Mouse (Mus musculus): Measurements from ENCODE around the gene Gkap1.
A peak's percentile ranks its signal among the peaks of the same experiment; 100 is the strongest.

Gene Gkap1

DNA sequence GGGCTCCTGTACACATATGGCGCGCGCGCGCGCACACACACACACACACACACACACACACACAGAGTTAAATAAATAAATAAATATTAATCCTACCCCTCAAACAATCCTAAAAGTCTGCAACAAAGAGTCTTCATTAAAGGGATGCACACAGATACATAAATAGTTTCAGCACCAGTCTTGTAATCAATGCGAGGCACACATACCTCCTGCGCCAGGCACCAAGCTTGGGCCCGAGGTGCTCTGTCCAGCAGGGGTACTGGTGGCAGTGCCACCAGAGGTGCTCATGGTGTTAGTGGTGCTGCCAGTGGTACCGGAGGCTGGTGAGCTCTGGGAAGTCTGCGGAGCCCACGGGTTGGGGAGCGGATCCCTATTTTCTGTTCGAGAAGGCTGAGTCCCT, 84.0 kb downstream of the Gkap1 start:
- TF ChIP-seq NANOG (IDR thresholded peaks at IDR 0.05; ENCODE audit: borderline replicate concordance, low read length) (no peak), POU5F1 (IDR thresholded peaks at IDR 0.05; ENCODE audit: borderline replicate concordance, low read length) (no peak), CTCF (conservative IDR thresholded peaks at IDR 0.05; ENCODE audit: low read length) (no peak)
- Histone ChIP-seq H3K9me3 (ENCODE audit: low read length) (no peaks in the 10 kb centered on the region), H3K36me3 (ENCODE audit: insufficient read depth, low read length) (peaks cover 88% of the 10 kb centered on the region), H3K4me3 (replicated peaks; ENCODE audit: low read length) (no peak overlapping the region), H3K27me3 (ENCODE audit: insufficient read depth, low read length) (no peaks in the 10 kb centered on the region), H3K4me1 (replicated peaks; ENCODE audit: low read depth, low read length) (peaks cover 19% of the 10 kb centered on the region)

DNA sequence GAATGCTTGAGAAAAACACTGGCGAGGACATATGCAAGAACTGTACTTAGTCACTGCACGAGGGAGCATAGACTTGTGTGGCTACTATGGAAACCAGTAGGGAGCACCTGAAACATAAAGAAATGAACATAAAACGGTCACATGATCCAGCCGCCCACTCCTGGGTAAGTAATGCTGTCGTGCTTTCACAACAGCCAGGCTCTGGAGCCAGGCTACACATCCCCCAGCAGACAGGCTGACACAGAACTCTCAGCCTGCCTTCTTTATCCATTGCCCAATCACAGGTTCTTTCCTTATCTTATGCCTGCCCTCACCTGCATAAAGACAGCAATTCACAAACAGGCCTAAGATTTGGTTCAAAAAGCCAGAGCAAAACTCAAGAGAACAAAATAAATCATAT, 86.0 kb downstream of the Gkap1 start:
- Histone ChIP-seq H3K4me1 (replicated peaks; ENCODE audit: low read depth, low read length) (peaks cover 10% of the 10 kb centered on the region), H3K36me3 (ENCODE audit: insufficient read depth, low read length) (peaks cover 85% of the 10 kb centered on the region), H3K4me3 (replicated peaks; ENCODE audit: low read length) (no peak overlapping the region), H3K9me3 (ENCODE audit: low read length) (no peaks in the 10 kb centered on the region), H3K27me3 (ENCODE audit: insufficient read depth, low read length) (no peaks in the 10 kb centered on the region)
- TF ChIP-seq NANOG (IDR thresholded peaks at IDR 0.05; ENCODE audit: borderline replicate concordance, low read length) (no peak), CTCF (conservative IDR thresholded peaks at IDR 0.05; ENCODE audit: low read length) (no peak), POU5F1 (IDR thresholded peaks at IDR 0.05; ENCODE audit: borderline replicate concordance, low read length) (no peak)

DNA sequence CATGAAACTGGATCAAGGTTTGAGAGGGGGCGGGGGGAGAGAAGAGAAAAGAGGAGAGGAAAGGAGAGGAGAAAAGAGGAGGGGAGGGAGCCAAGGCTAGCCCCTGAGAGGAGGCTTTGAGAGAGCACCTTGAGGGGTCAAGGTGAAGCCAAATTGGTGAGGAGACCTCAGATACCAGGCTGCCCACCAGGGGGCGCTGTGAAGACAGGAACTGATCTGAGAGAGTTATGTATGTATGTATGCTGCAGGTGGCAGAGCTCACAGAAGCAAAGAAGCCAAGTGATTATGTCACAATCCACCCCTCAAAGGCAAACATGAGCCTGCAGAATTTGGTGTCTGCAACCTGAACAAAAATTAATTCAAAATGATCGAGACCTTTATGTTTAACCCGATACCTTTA, 87.1 kb downstream of the Gkap1 start:
- peaks cover 10% of the 10 kb centered on the region for H3K4me1 ChIP-seq (replicated peaks; ENCODE audit: low read depth, low read length)
- H3K4me3 ChIP-seq (replicated peaks; ENCODE audit: low read length): no peak overlapping the region
- no peaks in the 10 kb centered on the region for H3K27me3 ChIP-seq (ENCODE audit: insufficient read depth, low read length)
- H3K9me3 ChIP-seq (ENCODE audit: low read length): no peaks in the 10 kb centered on the region
- TF ChIP-seq CTCF (conservative IDR thresholded peaks at IDR 0.05; ENCODE audit: low read length) (peak; percentile 76), NANOG (IDR thresholded peaks at IDR 0.05; ENCODE audit: borderline replicate concordance, low read length) (no peak)
- peaks cover 94% of the 10 kb centered on the region for H3K36me3 ChIP-seq (ENCODE audit: insufficient read depth, low read length)

DNA sequence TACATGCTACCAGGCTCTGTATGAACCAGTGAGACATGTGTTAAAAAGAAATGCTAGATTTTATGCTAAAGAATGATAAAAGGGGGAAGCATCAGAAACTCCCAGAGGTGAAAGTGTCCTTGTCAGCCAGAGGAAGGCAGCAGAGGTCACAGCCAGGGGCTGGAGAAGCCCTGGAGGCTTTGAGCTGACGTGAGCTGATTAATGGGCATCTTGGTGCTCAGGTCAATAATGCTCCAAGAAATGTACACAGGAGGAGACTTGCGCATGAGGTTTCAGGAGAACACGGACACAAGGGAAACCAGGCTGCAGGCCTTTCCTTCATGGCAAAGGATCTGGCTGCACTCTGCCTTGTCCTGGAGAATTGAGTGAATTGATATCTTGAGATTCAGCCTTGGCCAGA, 87.7 kb downstream of the Gkap1 start:
- H3K4me1 ChIP-seq (replicated peaks; ENCODE audit: low read depth, low read length): peaks cover 10% of the 10 kb centered on the region
- no peak overlapping the region for H3K4me3 ChIP-seq (replicated peaks; ENCODE audit: low read length)
- peaks cover 94% of the 10 kb centered on the region for H3K36me3 ChIP-seq (ENCODE audit: insufficient read depth, low read length)
- H3K9me3 ChIP-seq (ENCODE audit: low read length): no peaks in the 10 kb centered on the region
- TF ChIP-seq CTCF (conservative IDR thresholded peaks at IDR 0.05; ENCODE audit: low read length) (no peak), POU5F1 (IDR thresholded peaks at IDR 0.05; ENCODE audit: borderline replicate concordance, low read length) (no peak)
- H3K27me3 ChIP-seq (ENCODE audit: insufficient read depth, low read length): no peaks in the 10 kb centered on the region

DNA sequence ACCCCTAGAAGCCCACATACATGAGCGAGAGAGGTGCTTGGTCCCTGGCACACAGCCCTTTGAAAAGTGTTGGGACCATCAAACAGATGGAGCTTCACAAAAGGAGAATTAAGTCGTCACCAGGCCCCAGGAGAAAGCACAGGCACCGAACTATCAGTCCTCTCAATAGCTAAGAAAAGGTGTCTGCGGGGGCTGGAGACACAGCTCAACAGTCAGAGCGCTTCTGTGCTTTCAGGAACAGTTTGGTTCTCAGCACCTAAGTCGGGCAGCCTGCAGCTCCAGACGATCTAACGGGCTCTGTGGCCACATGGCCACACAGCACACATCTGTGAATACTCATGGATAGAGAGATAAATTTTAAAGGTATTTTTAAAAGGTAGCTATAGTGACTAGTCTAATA, 89.2 kb downstream of the Gkap1 start:
- no peaks in the 10 kb centered on the region for H3K9me3 ChIP-seq (ENCODE audit: low read length)
- no peaks in the 10 kb centered on the region for H3K27me3 ChIP-seq (ENCODE audit: insufficient read depth, low read length)
- TF ChIP-seq CTCF (conservative IDR thresholded peaks at IDR 0.05; ENCODE audit: low read length): no peak
- TF ChIP-seq POU5F1 (IDR thresholded peaks at IDR 0.05; ENCODE audit: borderline replicate concordance, low read length): no peak
- TF ChIP-seq NANOG (IDR thresholded peaks at IDR 0.05; ENCODE audit: borderline replicate concordance, low read length): no peak
- H3K36me3 ChIP-seq (ENCODE audit: insufficient read depth, low read length): peaks cover 94% of the 10 kb centered on the region
- no peak overlapping the region for H3K4me3 ChIP-seq (replicated peaks; ENCODE audit: low read length)
- H3K4me1 ChIP-seq (replicated peaks; ENCODE audit: low read depth, low read length): peaks cover 12% of the 10 kb centered on the region

DNA sequence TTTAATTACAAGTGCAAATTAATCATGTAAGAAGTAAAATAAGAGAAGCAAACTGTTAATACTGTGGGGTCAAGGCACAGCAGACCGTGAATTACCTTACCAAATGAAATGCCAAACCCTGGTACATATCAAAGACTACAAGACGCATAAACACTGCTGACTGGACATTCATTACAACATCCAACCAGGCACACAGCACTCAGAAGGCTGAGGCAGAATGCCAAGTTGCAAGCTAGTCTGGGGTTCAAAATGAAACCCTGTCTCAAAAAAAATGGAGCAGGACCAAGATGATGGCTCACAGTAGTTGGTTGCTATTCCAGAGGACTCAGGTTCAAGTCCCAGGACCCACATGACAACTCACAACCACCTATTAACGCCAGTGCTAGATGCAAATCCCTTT, 91.4 kb downstream of the Gkap1 start:
- H3K9me3 ChIP-seq (ENCODE audit: low read length): no peaks in the 10 kb centered on the region
- no peak for TF ChIP-seq POU5F1 (IDR thresholded peaks at IDR 0.05; ENCODE audit: borderline replicate concordance, low read length)
- TF ChIP-seq CTCF (conservative IDR thresholded peaks at IDR 0.05; ENCODE audit: low read length): no peak
- no peak for TF ChIP-seq NANOG (IDR thresholded peaks at IDR 0.05; ENCODE audit: borderline replicate concordance, low read length)
- peaks cover 95% of the 10 kb centered on the region for H3K36me3 ChIP-seq (ENCODE audit: insufficient read depth, low read length)
- no peaks in the 10 kb centered on the region for H3K27me3 ChIP-seq (ENCODE audit: insufficient read depth, low read length)
- no peak overlapping the region for H3K4me3 ChIP-seq (replicated peaks; ENCODE audit: low read length)
- H3K4me1 ChIP-seq (replicated peaks; ENCODE audit: low read depth, low read length): peaks cover 12% of the 10 kb centered on the region

Data from E14TG2a.4 (cell line).